Mouse (Mus musculus): ENCODE results near the gene Fitm2.

DNA sequence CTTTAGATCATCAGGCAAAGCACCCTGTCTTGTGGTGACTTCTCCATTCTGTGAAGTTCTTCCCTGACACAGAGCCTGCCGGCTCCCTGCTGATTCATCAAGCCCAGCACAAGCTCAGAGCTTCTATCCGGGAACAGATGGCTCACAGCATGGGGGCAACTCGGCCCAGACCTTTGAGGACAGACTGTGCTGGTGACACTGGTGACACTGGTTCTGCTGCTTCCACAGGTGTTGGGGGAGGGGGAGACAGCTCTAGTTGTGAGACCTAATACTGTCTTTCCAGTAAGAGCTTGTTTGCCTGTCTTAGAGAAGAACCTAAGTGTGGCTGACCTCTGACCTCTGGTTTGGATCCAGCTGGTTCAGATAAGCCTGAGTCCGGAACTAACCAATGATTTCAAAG lies 38.5 kb downstream of the Fitm2 start:
- TF ChIP-seq GATA1 (IDR thresholded peaks at IDR 0.05; ENCODE audit: low read length), result no peak
- no peak for TF ChIP-seq TAL1 (IDR thresholded peaks at IDR 0.05; ENCODE audit: low read length)

All from erythroblast, embryonic 14.5 days (primary cell).